Mouse (Mus musculus): ENCODE measurements around the gene Naa80.
"Not testable (repeated sequence)": the region's sequence is repeated elsewhere in the genome, so short reads cannot be mapped to it uniquely, and the experiment has no call there.

Naa80 gene

DNA sequence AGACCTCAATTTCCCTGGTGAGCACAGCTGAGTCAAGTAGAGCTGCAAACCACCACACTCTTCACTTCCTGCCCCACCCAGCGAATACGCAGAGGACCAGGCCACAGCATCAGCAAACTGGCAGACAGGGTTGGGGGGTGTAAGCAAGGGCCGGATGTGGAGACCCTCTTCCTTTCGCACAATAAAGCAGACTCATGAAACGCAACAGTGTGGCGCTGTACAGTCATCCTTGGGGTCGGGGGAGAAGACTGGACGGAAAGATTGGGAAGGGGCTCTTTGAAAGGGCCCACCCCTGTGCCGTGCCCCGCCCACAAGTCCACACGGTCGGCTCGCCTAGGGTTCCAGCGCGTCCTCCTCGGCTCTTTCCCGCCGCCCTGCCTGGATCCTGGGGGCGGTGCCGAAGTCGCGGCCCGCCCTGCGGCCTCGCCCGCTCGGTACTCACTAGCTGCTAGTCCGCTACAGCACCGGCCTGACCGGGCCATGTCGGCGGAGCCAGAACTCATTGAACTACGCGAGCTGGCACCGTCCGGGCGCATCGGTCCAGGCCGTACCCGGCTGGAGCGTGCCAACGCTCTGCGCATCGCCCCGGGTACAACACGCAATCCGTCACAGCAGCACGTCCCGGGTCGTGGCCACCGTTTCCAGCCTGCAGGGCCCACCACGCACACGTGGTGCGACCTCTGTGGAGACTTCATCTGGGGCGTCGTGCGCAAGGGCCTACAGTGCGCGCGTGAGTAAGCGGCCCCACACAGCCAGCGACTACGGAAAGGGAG lies 27.4 kb upstream of the Naa80 start, which contains the start of gene Rassf1:
TSS of gene Rassf1 (plus strand) at position 439 of the 773 bp plus-strand sequence.
- no peak for DNase-seq

GRCm38 (mm10) chr9:107551890-107552355 lies 26.8 kb upstream of the Naa80 start:
- no peak for DNase-seq

- DNase-seq, result no peak
Measured at GRCm38 (mm10) chr9:107552690-107553393, 25.8 kb upstream of the Naa80 start.

GRCm38 (mm10) chr9:107553541-107554318 lies 25.0 kb upstream of the Naa80 start:
- peak; percentile 61 for DNase-seq

DNA sequence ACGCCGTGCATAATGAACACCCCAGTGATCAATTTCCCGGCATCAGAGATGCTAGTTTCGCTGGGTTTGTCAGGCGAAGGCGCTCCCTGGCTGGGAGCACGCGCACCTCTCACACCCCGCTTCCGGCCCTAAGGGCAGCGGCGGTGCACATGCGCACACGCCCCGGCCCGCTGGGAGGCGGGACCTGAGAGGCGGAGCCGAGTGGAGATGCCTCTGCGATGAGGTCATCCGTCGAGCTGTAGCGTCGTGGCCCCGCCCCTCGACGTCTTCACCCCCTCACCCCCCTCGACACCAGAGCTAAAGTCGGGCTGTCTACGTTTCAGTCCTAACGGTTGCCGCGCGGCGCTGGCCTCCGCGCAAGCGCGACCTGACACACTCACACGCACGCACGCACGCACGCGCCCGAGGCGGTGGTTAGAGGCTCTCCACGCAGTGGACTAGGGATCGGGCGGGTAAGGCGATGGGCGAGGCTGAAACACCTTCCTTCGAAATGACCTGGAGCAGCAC lies 24.3 kb upstream of the Naa80 start:
- DNase-seq, result peak; percentile 95

GRCm38 (mm10) chr9:107555031-107555457 lies 23.6 kb upstream of the Naa80 start:
- no peak for DNase-seq

- DNase-seq, result no peak
Measured at GRCm38 (mm10) chr9:107555701-107556100, 23.0 kb upstream of the Naa80 start.

GRCm38 (mm10) chr9:107556346-107556745 lies 22.3 kb upstream of the Naa80 start:
- no peak for DNase-seq

- peak; percentile 90 for DNase-seq
Measured at GRCm38 (mm10) chr9:107563029-107563581, 15.6 kb upstream of the Naa80 start, which contains the start of gene Tusc2. Gene Tusc2, plus strand, starts transcription at chr9:107563255.

- DNase-seq, result not testable (repeated sequence)
Measured at GRCm38 (mm10) chr9:107565556-107565955, 13.1 kb upstream of the Naa80 start.

- peak; percentile 72 for DNase-seq
Measured at GRCm38 (mm10) chr9:107566041-107566709, 12.5 kb upstream of the Naa80 start.

DNA sequence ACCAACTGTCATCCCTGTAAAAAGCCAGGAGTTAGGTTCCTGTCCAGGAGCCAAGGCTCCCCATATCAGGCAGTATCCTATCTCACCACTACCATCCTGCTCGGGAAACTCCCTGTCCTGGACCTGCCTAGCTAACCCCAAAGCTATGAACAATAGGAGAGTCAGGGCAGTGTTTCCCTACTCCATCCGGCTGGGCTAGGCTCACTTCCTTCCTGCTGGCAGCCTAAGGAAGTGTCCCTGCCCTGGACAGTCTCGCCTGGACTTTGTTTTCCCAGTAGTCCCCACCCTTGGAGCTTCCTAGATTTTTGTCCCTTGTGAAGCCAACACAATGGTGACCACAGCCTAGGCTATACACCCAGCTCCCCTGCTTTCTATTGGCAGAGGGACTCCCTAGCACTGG lies 11.8 kb upstream of the Naa80 start:
- DNase-seq, result no peak

- DNase-seq, result no peak
Measured at GRCm38 (mm10) chr9:107567702-107568319, 10.9 kb upstream of the Naa80 start, which contains the start of gene Hyal2. Gene Hyal2, plus strand, starts transcription at chr9:107567945.

DNA sequence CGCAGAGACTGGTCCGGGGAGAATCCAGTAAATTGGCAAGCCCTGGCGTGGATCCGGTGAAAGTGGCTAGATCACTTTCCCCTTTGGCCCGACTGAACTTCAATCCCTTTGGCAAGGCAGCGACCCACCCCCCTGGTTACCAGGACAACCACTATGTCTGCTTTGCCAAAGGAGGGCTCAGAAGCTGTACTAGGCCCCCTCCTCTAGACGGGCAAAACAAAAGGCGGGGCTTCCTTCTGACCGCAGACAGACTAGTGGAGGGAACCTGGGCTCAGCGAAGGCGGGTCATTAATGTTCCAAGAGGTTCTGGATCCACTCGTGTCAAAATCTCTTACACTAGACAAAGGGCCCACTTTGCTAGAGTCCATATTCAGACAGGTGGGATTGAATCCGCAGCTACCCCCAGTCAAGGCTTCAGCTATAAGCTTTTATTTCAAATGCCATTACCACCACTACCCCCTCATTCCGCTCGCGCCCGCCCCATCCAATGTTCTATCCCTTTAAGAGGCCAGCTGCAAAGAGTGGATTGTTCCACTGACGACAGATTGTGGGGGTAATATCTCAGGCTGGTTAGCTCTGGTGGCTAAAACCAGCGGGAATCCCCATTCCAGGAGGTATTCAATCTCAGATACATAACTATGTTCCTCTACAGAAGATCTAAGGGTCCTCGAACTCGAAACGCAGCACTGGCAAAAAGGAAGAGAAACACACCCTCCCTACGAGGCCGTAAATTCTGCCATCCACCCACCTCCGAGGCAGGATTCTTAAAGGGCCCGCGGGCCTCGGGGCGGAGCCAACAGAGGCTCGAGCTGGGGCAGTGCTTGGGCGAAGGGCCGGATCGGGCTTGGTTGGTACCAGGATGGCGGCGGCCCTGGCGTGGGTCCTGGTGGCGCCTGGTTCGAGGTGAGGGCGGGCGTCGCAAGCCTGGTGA lies 10.1 kb upstream of the Naa80 start:
- DNase-seq, result peak; percentile 77

DNA sequence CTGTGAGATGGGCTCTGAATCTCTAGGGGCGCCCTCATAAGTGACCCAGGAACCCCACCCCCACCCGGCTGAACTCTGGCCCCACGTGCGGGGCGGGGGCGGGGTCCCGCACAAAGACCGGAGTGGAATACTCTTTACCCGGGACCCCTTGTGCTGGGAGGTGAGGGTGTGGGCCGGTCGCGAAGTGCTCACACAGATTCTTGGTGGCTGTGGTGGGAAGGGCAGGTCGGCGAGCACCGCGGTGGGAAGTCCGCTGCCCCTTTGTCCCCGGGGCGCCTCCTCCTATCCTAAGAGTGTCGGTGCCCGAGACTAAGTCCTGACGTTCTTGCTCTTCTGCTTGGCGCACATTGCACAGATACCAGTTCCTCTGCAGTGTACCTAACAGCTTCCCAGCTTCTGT lies 9.4 kb upstream of the Naa80 start:
- DNase-seq, result no peak

- DNase-seq, result no peak
Measured at GRCm38 (mm10) chr9:107570016-107570415, 8.7 kb upstream of the Naa80 start.

GRCm38 (mm10) chr9:107570845-107571244 lies 7.8 kb upstream of the Naa80 start:
- no peak for DNase-seq

DNA sequence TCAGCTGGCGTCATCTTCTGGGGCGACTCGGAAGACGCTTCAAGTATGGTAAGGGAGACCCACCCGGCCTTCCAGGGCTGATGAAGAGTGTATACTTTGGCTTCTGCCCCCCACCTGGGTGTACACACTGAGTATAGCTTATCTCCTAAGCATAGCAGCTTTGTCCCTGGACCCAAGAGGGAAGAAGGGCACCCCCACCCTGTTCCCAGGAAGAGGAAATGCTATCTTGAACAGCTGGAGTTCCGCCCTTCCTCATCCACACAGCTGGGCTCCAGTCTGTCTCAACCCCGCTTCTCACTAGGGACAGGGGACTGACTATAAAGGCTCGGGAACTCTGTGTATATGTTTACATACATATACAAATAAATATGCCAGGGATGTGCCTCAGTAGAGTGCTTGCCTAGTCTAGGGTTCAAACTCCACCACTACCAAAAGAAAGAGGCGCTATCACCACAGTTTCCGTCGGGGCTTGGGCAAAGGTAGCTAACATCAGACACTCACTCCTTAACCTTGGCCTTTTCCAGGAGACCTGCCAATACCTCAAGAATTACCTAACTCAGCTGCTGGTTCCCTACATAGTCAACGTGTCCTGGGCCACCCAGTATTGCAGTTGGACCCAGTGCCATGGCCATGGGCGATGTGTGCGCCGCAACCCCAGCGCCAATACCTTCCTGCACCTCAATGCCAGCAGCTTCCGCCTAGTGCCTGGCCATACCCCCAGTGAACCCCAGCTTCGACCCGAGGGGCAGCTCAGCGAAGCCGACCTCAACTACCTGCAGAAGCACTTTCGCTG lies 7.0 kb upstream of the Naa80 start:
- no peak for DNase-seq

DNA sequence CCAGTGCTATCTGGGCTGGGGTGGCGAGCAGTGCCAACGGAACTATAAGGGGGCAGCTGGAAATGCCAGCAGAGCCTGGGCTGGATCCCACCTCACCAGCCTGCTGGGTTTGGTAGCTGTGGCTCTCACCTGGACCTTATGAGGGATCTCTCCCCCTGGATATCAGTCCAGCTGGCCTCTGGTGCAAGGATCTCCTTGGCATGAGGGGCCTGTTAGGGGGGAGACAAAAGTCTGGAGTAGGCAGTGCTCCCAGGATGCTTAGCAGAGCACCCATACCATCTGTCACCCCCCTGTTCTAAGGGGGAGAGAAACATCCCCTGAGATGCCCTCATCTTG lies 6.4 kb upstream of the Naa80 start:
- DNase-seq, result no peak

- not testable (repeated sequence) for DNase-seq
Measured at GRCm38 (mm10) chr9:107573774-107574173, 4.9 kb upstream of the Naa80 start.

Data from cerebellum, adult 11 months (tissue).